Mouse (Mus musculus): ENCODE data around the gene Mark2. TPM values are rescaled to one million over a fixed set of nuclear protein-coding genes. Genes with fewer than 3 reads are reported as not detected.

Gene Mark2
- polyA plus RNA-seq, 1 experiment from 2014 or later, result 38.2 TPM

DNA sequence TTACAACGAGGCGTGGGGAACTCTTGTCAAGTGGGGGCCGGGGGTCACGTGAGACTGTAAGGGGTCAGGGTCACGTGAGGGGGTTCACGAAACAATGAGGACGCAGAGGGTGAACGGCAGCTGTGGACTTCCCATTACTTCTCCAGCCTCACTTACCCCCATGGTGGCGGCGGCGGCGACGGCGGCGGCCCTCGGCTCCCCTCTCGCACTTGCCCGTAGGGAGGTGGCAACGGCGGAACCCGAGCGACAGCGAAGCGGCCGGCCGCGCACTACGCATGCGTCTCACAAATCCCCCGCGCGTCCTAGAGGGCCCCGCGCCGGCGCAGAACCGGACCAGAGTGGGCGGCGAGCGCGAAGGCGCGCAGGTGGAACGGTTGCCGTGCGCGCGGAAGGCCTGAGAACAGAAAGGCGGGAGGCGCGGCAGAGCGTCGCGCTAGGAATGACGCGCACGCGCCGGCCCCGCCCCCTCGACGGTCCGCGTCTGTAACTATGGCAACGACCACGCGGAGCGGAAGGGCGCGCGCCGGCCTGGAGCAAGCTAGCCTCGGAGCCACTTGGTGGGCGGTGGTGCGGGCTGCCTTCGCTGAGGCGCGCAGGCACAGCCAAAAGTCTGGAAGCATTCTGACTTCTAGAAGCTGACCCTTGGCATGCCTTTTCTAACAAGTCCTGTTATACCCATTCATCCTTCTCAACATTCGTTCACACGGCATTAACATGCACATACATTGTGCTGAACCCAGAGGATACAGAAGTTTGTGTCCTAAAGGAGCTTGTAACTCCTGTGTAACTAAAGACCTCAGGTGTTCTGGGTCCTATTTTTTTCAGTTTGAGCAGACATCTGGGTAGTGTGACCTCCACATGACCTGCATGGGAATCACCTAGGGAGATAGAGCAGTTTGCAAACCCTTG lies 100.6 kb downstream of the Mark2 start, which contains the start of gene Naa40:
Gene Naa40, minus strand, starts transcription at position 402 of the 909 bp plus-strand sequence.
- H3K36me3 ChIP-seq (replicated peaks), result peaks cover 32% of the 10 kb centered on the region
- DNase-seq (ENCODE audit: extremely low spot score, low spot score), result peak; percentile 90
- peak within 1 kb of the TSS; percentile 83 for H3K4me3 ChIP-seq
- peaks cover 41% of the 10 kb centered on the region for H3K4me1 ChIP-seq
- no peaks in the 10 kb centered on the region for H3K9me3 ChIP-seq
- WGBS, result under 1% methylated on average over 80 of the region's 80 CpGs
- peak within 1 kb of the TSS; percentile 95 for H3K27ac ChIP-seq
- H3K27me3 ChIP-seq (ENCODE audit: poor library complexity, severe bottlenecking), result peaks cover 14% of the 10 kb centered on the region

DNA sequence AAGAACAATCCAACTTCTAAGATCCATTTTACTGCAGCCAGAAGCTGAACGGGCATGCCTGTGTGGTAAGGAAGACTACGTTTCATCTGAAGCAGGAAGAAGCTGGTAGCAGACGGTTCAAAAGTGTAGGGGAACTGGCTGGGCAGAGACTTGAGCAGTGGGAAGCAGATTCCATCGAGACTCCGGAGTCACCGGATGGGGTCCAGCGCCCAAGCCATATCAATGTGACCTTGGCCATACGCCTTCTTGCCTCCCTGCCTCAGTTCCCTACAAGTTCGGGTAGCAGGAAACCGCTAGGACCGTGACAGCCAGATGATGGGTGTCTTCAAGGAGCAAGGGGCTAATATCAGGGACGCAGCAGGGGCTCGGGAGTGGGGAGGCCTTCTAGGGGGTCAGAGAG lies 101.4 kb downstream of the Mark2 start:
- DNase-seq (ENCODE audit: extremely low spot score, low spot score), result peak; percentile 32

DNA sequence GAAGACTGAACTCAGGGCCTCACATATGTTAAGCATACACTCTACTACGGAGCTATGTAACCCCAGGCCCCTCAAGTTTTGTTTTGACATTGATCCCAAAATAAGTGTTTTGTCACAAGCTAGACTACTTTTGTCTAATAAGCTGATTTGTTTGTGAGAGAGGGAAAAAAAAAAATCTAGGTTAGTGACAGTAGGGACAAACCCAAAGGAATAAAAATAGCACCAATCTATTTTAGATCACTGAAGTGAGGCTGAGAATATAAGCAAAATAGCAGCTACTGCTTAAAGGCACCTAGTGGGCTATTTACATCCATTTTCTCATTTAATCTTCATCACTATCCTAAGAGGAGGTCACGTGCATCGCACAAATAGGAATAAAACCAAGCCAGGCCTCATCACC lies 102.1 kb downstream of the Mark2 start:
- WGBS, result 88% methylated on average over 3 of the region's 3 CpGs
- H3K36me3 ChIP-seq (replicated peaks), result peaks cover 43% of the 10 kb centered on the region
- H3K27ac ChIP-seq, result 0 out of 2 replicates have a peak overlapping the region, but pooled peaks have one; percentile 95
- no peaks in the 10 kb centered on the region for H3K9me3 ChIP-seq
- H3K4me3 ChIP-seq, result peak overlapping the region; percentile 83
- peaks cover 14% of the 10 kb centered on the region for H3K27me3 ChIP-seq (ENCODE audit: poor library complexity, severe bottlenecking)
- H3K4me1 ChIP-seq, result peaks cover 41% of the 10 kb centered on the region
- no peak for DNase-seq (ENCODE audit: extremely low spot score, low spot score)

More for the DNA sequence above, 101.4 kb downstream of the Mark2 start:
- H3K27me3 ChIP-seq (ENCODE audit: poor library complexity, severe bottlenecking), result peaks cover 14% of the 10 kb centered on the region
- H3K36me3 ChIP-seq (replicated peaks), result peaks cover 38% of the 10 kb centered on the region
- WGBS, result 7% methylated on average over 13 of the region's 13 CpGs
- no peaks in the 10 kb centered on the region for H3K9me3 ChIP-seq
- H3K27ac ChIP-seq, result peak overlapping the region; percentile 95
- H3K4me3 ChIP-seq, result peak overlapping the region; percentile 83
- peaks cover 41% of the 10 kb centered on the region for H3K4me1 ChIP-seq

DNA sequence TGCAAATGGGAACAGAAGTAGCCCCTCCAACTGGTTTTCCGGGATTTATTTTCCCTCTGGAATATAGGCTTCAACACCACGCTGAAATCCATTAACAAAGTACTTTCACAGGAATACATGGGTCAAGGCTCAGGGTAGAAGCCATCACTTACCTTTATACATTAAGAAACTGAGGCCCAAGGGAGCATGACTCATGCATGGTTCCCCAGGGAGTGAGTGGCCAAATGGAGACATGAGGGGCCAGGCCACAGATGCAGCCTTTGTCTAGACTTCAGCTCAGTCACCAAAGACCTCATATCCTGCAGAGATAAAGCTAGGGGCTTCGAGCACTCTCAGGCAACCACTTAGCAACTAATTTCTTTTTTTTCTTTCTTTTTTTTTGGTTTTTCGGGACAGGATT lies 104.9 kb downstream of the Mark2 start:
- no peak for DNase-seq (ENCODE audit: extremely low spot score, low spot score)
- WGBS, result 93% methylated on average over 4 of the region's 4 CpGs
- H3K9me3 ChIP-seq, result no peaks in the 10 kb centered on the region
- no peak overlapping the region for H3K4me3 ChIP-seq
- peaks cover 71% of the 10 kb centered on the region for H3K36me3 ChIP-seq (replicated peaks)
- H3K27me3 ChIP-seq (ENCODE audit: poor library complexity, severe bottlenecking), result peaks cover 1% of the 10 kb centered on the region
- H3K4me1 ChIP-seq, result peaks cover 39% of the 10 kb centered on the region
- no peak overlapping the region for H3K27ac ChIP-seq

DNA sequence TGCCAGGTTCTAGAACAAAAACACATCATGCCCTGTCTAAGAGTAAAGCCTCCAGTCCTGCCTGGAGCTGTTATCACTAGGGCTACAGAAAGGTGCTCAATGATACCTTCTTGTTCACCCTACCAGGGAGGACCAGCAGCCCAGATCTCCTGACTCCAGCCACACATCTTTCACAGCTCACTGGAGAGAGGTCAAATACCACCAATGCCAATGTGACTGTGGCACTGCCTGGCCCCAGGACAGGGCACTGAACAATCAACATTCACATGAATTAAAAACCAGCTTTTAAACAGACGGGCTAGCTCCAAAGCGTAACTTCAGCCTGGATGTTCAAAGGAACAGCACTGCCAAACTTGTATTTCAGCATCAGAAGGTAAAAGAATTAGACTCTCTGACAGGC lies 105.6 kb downstream of the Mark2 start:
- H3K27me3 ChIP-seq (ENCODE audit: poor library complexity, severe bottlenecking), result no peaks in the 10 kb centered on the region
- no peak for DNase-seq (ENCODE audit: extremely low spot score, low spot score)
- WGBS, result 93% methylated on average over 2 of the region's 2 CpGs
- H3K4me3 ChIP-seq, result no peak overlapping the region
- H3K9me3 ChIP-seq, result no peaks in the 10 kb centered on the region
- H3K27ac ChIP-seq, result no peak overlapping the region
- H3K36me3 ChIP-seq (replicated peaks), result peaks cover 79% of the 10 kb centered on the region
- H3K4me1 ChIP-seq, result peaks cover 32% of the 10 kb centered on the region

DNA sequence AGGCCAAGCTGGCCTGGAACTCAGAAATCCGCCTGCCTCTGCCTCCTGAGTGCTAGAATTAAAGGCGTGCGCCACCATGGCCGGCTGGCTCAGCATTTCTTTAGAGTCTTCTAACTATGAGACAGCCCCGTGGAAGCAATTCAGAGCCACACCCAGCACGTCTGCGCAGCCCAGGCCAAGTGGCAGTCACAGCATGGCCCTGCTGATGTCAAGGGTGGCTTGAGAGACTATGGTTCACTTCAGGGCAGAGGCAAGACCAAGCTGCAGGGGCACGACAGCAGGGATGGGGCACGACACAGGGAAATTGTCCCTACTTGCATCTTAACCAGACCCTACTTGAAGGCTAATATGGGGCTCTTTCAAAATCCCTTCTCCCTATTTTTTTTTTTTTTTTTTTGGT lies 106.2 kb downstream of the Mark2 start:
- Histone ChIP-seq H3K4me1 (peaks cover 31% of the 10 kb centered on the region), H3K36me3 (replicated peaks) (peaks cover 84% of the 10 kb centered on the region), H3K27ac (no peak overlapping the region), H3K4me3 (no peak overlapping the region), H3K9me3 (no peaks in the 10 kb centered on the region), H3K27me3 (ENCODE audit: poor library complexity, severe bottlenecking) (no peaks in the 10 kb centered on the region)
- 92% methylated on average over 9 of the region's 9 CpGs for WGBS
- no peak for DNase-seq (ENCODE audit: extremely low spot score, low spot score)

DNA sequence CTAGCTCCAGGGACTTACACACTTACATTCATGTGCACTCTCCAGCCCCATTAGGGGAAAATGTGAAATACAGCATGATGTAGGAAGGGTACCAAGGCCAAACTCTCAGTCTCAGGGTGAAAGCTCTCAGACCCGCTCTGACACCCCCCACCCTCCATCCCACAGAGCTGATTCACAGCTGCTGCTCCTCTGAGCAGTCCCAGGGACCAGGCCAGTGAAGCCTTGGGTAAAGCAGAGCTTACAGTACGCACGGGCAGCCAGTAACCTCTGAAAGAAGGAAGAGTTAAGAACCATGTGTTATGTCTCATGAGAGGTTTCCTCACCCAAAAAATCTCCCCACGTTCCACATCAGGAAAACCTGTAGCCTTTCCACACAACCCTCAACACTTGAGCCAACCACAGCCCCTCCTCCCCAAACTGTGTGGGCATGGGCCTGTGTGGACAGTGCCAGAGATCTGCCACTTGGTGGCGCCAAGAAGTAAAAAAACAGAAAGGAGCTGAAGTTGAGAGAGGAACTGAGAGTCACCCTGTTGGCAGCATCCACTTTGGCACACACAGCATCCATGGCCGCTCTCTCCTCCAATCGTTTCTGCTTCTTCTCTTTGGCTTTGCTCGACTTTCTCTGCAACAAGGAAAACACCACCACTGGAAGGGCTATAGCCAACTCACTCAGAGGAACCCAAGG lies 107.0 kb downstream of the Mark2 start:
- no peak overlapping the region for H3K4me3 ChIP-seq
- H3K9me3 ChIP-seq, result no peaks in the 10 kb centered on the region
- no peaks in the 10 kb centered on the region for H3K27me3 ChIP-seq (ENCODE audit: poor library complexity, severe bottlenecking)
- WGBS, result 69% methylated on average over 8 of the region's 8 CpGs
- DNase-seq (ENCODE audit: extremely low spot score, low spot score), result peak; percentile 70
- H3K36me3 ChIP-seq (replicated peaks), result peaks cover 92% of the 10 kb centered on the region
- H3K4me1 ChIP-seq, result peaks cover 23% of the 10 kb centered on the region
- H3K27ac ChIP-seq, result no peak overlapping the region

DNA sequence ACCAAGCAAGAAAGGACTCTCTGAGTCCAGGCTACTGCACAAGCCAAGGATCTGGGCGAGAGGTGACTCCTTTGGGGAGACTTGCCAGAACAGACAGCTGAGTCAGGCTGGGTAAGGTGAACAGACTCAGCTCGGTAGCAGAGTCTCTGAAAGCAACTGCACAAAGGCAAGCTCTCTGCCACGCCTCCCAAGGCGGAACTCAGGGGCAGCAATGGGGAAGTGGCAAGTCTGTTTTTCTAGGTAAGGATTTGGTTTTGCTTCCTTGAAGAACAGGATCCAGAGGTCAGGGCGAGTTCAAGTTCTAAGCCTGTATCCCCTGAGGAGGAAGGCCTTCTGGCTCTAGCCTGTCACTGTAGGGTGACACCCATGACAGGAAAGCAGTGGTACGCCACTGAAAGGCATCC lies 115.1 kb downstream of the Mark2 start:
- DNase-seq (ENCODE audit: extremely low spot score, low spot score), result no peak
- Histone ChIP-seq H3K9me3 (peaks cover 6% of the 10 kb centered on the region; the same call in 1 of the 2 replicates), H3K27ac (no peak overlapping the region), H3K27me3 (ENCODE audit: poor library complexity, severe bottlenecking) (no peaks in the 10 kb centered on the region), H3K36me3 (replicated peaks) (peaks cover 70% of the 10 kb centered on the region), H3K4me1 (no peaks in the 10 kb centered on the region), H3K4me3 (no peak overlapping the region)
- 78% methylated on average over 6 of the region's 6 CpGs for WGBS

Other genes starting within 250 kb of the Mark2 start
- gene Flrt1, start 236.1 kb downstream of the Mark2 start, polyA plus RNA-seq (2016; fragmentation: Nextera tagmentation; extraction: Ambion mirVana), result 4.0 and 4.8 TPM in 2 replicates
- gene Otub1, start 135.5 kb downstream of the Mark2 start, polyA plus RNA-seq (2016; fragmentation: Nextera tagmentation; extraction: Ambion mirVana), result 275 and 280 TPM in 2 replicates
- gene Cox8a, start 124.2 kb downstream of the Mark2 start, polyA plus RNA-seq (2016; fragmentation: Nextera tagmentation; extraction: Ambion mirVana), result 862 and 888 TPM in 2 replicates
- gene Naa40, start 100.7 kb downstream of the Mark2 start, polyA plus RNA-seq (2016; fragmentation: Nextera tagmentation; extraction: Ambion mirVana), result 106 and 107 TPM in 2 replicates
- 61.7 and 64.0 TPM in 2 replicates for gene Rcor2, start 74.5 kb downstream of the Mark2 start, polyA plus RNA-seq (2016; fragmentation: Nextera tagmentation; extraction: Ambion mirVana)
- 44.5 and 45.0 TPM in 2 replicates for gene Spindoc, start 41.1 kb upstream of the Mark2 start, polyA plus RNA-seq (2016; fragmentation: Nextera tagmentation; extraction: Ambion mirVana)
- gene 2700081O15Rik, start 75.8 kb upstream of the Mark2 start, polyA plus RNA-seq (2016; fragmentation: Nextera tagmentation; extraction: Ambion mirVana), result 5.2 TPM in 2 replicates
- 237 and 242 TPM in 2 replicates for gene Rtn3, start 141.4 kb upstream of the Mark2 start, polyA plus RNA-seq (2016; fragmentation: Nextera tagmentation; extraction: Ambion mirVana)
- 7.3 and 7.8 TPM in 2 replicates for gene Atl3, start 152.2 kb upstream of the Mark2 start, polyA plus RNA-seq (2016; fragmentation: Nextera tagmentation; extraction: Ambion mirVana)
- gene Pla2g16, start 215.6 kb upstream of the Mark2 start, polyA plus RNA-seq (2016; fragmentation: Nextera tagmentation; extraction: Ambion mirVana), result 5.7 and 6.9 TPM in 2 replicates